Mouse (Mus musculus): ENCODE measurements around the gene Mgat5b.

Mgat5b gene

GRCm38 (mm10) chr11:116917361-116917760, 1.3 kb upstream of the Mgat5b start:
- no peak for DNase-seq (ENCODE audit: low read depth in 1 of 2, low spot score in 2 of 2)

- DNase-seq (ENCODE audit: low read depth in 1 of 2, low spot score in 2 of 2): no peak
Observed at GRCm38 (mm10) chr11:116919186-116920020, 740 bp downstream of the Mgat5b start.

GRCm38 (mm10) chr11:116920746-116921145, 2.1 kb downstream of the Mgat5b start:
- no peak for DNase-seq (ENCODE audit: low read depth in 1 of 2, low spot score in 2 of 2)

- DNase-seq (ENCODE audit: low read depth in 1 of 2, low spot score in 2 of 2): no peak
Observed at GRCm38 (mm10) chr11:116922058-116922457, 3.4 kb downstream of the Mgat5b start.

GRCm38 (mm10) chr11:116928031-116928430, 9.4 kb downstream of the Mgat5b start:
- no peak for DNase-seq (ENCODE audit: low read depth in 1 of 2, low spot score in 2 of 2)

GRCm38 (mm10) chr11:116934862-116935261, 16.2 kb downstream of the Mgat5b start:
- DNase-seq (ENCODE audit: low read depth in 1 of 2, low spot score in 2 of 2): no peak

GRCm38 (mm10) chr11:116935354-116935753, 16.7 kb downstream of the Mgat5b start:
- no peak for DNase-seq (ENCODE audit: low read depth in 1 of 2, low spot score in 2 of 2)

- DNase-seq (ENCODE audit: low read depth in 1 of 2, low spot score in 2 of 2): no peak
Observed at GRCm38 (mm10) chr11:116935917-116936316, 17.3 kb downstream of the Mgat5b start.

GRCm38 (mm10) chr11:116937141-116937540, 18.5 kb downstream of the Mgat5b start:
- DNase-seq (ENCODE audit: low read depth in 1 of 2, low spot score in 2 of 2): no peak

GRCm38 (mm10) chr11:116940088-116940855, 21.6 kb downstream of the Mgat5b start:
- no peak for DNase-seq (ENCODE audit: low read depth in 1 of 2, low spot score in 2 of 2)

- no peak for DNase-seq (ENCODE audit: low read depth in 1 of 2, low spot score in 2 of 2)
Observed at GRCm38 (mm10) chr11:116944346-116944745, 25.7 kb downstream of the Mgat5b start.

- peak in 1 of 2 experiments; percentile 32 for DNase-seq (ENCODE audit: low read depth in 1 of 2, low spot score in 2 of 2)
Observed at GRCm38 (mm10) chr11:116949832-116950231, 31.2 kb downstream of the Mgat5b start.

GRCm38 (mm10) chr11:116951429-116951828, 32.8 kb downstream of the Mgat5b start:
- no peak for DNase-seq (ENCODE audit: low read depth in 1 of 2, low spot score in 2 of 2)

- no peak for DNase-seq (ENCODE audit: low read depth in 1 of 2, low spot score in 2 of 2)
Observed at GRCm38 (mm10) chr11:116954231-116955118, 35.8 kb downstream of the Mgat5b start.

- no peak for DNase-seq (ENCODE audit: low read depth in 1 of 2, low spot score in 2 of 2)
Observed at GRCm38 (mm10) chr11:116958601-116959000, 39.9 kb downstream of the Mgat5b start.

- no peak for DNase-seq (ENCODE audit: low read depth in 1 of 2, low spot score in 2 of 2)
Observed at GRCm38 (mm10) chr11:116965061-116965460, 46.4 kb downstream of the Mgat5b start.

GRCm38 (mm10) chr11:116965961-116966360, 47.3 kb downstream of the Mgat5b start:
- DNase-seq (ENCODE audit: low read depth in 1 of 2, low spot score in 2 of 2): no peak

- no peak for DNase-seq (ENCODE audit: low read depth in 1 of 2, low spot score in 2 of 2)
Observed at GRCm38 (mm10) chr11:116968586-116968985, 49.9 kb downstream of the Mgat5b start.

GRCm38 (mm10) chr11:116969498-116969897, 50.8 kb downstream of the Mgat5b start:
- DNase-seq (ENCODE audit: low read depth in 1 of 2, low spot score in 2 of 2): no peak

GRCm38 (mm10) chr11:116970847-116971246, 52.2 kb downstream of the Mgat5b start:
- no peak for DNase-seq (ENCODE audit: low read depth in 1 of 2, low spot score in 2 of 2)

GRCm38 (mm10) chr11:116972828-116973227, 54.2 kb downstream of the Mgat5b start:
- DNase-seq (ENCODE audit: low read depth in 1 of 2, low spot score in 2 of 2): no peak
